Mouse (Mus musculus) thymus, postnatal 25 days (tissue): ENCODE measurements around the gene Fam19a1.
"Not testable (repeated sequence)": the region's sequence is repeated elsewhere in the genome, so short reads cannot be mapped to it uniquely, and the experiment has no call there.

Source experiments
- DNase-seq: peaks from one replicate; pipeline ENCODE4 v3.0.0; 2022

The Fam19a1 gene

DNA sequence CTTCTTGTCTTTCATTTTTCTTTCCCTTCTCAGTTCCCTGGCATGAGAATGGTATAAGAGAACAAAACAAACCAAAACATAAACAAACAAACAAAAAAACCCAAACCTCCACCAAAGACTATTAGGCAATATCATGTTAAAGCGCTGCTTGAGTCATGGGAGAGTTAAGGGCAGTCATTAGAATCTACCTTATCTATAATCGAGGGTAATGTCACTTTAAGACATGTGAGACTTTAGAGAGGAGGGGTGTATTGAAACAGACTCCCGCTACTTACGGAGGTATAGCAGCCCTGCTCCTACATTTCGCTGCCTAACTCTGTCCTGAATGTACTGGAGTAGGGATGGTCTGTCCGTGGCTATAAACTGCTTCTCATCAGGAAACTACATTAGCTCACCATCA is at the start of gene Fam19a1:
TSS of gene Fam19a1 (plus strand) at position 301 of the 400 bp plus-strand sequence.
- DNase-seq: no peak

DNA sequence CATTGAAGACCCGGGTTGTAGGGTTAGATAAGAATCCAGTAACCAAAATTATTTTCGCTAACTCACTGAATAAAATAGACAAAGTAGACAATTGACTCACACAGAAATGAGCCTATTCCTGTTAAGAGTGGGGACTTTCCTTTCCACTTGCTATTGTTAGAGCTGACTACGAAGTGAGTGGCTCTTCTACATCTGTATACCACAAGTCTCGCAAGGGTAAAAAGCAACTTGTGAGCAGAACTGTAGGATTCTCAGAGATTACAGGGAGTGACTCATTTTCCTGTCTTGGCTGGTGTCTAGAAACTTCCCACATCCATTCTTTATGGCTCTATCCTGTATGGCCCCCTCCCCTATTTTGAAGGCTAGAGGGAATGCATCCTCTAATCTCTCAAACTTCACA is 41.9 kb upstream of the Fam19a1 start:
- no peak for DNase-seq

DNA sequence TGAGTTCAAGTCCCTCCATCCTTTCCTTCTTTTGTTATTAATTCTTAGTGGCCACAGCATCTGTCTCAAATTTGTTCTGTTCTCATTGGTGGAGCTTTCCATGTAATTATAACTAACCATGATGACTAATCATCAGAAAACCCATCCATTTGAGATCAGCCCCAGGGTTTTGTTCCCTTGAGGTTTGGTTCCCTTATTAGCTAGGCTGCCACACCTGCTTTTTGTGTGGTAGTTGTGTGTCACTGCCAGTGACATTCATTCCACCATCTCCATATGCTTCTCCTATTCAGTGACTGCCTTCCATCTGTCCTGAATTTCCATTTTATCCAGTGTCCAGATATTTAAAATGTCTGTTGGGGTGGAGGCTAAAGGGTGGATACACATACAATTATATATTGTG is 41.4 kb upstream of the Fam19a1 start:
- no peak for DNase-seq

DNA sequence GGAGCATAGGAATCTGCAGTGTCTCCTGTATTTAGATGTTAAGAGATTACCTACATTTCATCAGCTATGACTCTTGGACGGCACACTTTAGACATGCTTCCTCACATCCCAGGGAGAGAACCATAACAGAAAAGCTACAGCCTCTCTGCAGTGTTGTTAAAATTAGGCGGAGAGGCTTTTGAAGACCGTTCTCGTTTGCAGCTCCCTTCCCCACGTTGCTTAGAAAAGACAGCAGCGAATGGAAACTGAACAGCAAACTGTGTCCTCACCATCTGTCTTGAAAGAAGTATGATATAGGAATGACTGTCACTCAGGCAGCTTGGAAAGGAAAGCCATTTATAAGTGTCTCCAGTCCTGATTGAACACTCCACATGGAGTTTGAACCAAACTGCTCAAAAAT is 23.0 kb upstream of the Fam19a1 start:
- DNase-seq: no peak

DNA sequence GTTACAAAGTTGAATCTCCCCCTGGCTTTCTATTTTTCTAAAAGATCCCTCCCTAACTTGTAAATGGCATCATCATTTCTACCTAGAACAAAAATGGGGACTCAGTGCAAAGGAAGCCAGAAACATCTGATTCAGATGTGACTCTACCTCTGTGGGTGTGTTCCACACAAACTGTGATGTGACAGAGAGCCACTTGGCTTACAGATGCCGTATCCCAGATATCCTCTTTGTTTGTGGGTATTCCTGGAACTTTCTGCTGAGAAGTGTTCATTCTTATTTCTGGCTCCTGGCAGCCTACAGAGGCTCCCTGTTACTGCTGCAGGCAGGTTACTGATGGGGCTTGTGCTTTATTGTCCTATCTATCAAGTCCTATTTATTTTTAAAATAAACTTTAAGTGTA is 19.2 kb upstream of the Fam19a1 start:
- DNase-seq: no peak

DNA sequence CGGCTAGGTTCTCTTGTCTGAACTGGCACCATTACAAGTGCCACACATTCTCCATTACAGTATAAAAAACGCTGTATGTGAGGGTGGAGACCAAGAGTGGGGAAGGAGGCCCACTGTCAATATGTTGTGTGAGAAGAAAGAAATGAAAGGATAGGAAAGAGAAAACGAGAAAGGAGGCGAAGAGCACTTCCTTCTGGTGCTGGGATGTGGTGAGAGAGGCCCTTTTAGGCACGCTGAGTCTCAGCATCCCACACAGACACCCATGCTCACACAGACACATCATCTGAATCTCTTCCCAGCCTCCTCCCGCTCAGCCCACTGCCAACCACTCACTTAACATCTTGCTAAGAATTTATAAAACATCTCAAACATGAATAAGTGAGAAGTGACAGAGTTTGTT is 14.7 kb upstream of the Fam19a1 start:
- no peak for DNase-seq

DNA sequence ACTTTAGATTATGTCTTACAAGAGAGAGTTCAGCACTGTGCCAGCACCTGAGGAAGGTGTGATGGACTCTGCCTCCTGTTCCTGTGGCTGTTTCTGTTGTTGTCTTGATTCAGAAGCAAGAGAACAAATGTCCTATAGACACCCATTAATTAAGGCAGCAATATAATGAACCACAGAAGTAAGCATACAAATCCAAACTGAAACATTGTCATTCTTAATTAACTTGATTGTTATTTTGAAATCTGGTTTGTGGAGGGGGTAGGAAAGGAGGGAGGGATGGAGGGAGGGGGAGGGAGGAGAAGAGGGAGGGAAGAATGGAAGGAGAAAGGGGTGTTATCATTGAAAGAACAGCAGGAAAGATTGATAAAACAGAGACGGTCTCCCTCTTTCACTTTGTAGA is 1.3 kb upstream of the Fam19a1 start:
- no peak for DNase-seq

DNA sequence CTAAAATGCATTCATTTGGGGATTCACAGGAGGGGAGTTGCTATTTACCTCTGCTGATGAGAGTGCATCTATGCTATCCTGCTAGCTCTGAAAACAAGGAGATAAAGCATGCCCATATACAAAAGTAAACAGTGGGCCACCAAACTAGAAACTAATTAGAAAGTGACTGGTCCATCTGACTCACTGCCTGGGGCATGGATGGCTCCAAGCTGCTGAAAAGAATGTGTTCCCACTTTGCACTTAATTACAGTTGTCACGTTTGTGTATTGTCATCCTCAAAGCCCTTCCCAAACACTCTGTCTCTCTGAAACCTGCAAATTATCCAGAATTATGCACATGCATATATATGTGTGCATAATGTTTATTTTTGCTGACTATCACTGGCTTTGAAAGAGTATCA is 1.2 kb downstream of the Fam19a1 start:
- no peak for DNase-seq

DNA sequence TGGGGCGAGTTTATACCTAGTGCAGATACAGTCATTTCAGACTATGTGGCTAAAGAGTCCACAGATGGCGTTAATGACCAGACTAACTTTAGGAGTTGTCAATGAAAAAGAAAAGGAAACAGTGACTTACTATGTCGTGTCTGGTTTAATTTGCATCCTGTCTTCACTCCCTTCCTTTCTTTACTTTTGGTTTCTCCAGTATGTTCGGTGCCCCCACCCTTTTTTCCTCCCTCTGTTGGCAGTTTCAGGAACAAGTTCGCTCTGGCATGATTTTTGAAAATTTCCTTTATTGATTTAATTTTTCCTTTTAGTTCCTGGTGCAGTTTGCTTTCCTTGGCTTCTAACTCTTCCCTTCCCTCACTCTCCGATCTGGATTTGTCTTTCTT is 3.2 kb downstream of the Fam19a1 start:
- no peak for DNase-seq

DNA sequence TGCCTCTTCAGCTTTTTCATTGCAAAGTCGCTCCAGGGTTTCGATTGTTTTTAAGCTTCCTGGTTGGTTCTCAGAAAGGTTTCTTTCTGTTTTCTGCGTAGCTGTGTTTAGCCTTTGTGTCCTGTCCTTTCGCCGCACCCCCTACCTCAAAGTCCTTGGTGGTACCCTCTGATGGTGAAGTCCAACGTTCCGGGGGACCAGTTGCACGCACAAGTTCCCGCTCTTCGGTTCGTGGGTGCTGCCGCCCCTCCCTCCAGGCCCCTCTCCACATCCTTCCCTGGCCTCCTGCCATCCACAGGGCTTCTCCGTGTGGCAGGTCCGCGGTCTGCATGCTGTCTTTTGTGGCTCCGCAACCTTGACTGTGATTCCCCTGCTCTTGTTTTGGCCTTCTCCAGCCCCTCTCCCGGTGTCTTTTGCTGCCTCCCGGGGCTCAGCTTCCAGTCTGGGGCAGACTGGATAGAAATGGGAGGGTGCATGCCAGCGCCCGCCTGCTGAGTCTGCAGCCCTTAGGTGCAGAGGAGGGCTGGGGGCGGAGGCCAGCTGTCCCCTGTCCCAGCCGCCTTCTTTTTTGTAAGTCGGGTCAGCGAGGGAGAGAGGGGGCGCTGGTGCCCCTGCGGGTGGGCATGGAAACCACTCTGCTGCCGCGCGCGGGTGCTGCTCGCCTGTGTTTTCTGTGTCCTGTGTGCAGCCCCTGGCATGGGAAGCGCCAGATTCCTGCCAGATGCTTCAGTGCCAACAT is 3.7 kb downstream of the Fam19a1 start:
- no peak for DNase-seq

DNA sequence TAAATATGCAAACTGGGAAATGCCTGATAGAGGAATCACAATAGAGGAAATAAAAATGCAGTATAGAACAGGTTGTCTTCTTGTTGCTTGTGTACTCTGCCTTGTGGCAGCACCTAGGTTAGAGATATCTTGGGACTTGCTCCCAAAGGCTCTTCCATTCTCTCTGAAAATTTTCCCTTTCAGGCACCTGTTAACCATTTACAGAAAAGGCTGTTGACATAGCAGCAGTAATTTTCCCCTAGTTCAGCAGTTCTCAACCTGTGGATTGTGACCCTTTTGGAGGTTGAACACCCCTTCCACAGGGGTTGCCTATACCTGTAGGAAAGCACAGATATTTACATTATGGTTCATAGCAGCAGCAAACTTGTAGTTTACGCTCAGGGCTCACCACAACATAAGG is 30.4 kb downstream of the Fam19a1 start:
- DNase-seq: no peak

DNA sequence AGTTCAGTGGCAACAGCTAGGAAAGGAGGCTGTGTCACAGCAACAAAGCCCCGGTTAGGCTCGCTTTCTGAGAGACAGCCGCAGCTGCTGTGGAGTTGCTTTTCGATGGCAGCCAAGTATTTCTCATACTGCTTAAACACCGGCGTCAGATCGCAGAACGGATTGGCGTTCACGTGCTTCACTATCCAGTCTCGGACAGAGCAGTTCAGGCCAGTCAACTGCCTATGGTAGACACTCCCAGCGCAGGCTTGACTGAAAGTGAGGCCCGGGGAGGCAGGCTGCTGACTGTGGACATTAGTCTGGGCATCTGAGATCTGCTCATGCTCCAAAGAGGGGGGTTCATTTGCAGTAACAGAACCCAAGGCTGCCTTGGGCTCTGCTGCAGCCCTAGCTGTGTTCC is 52.4 kb downstream of the Fam19a1 start:
- no peak for DNase-seq

DNA sequence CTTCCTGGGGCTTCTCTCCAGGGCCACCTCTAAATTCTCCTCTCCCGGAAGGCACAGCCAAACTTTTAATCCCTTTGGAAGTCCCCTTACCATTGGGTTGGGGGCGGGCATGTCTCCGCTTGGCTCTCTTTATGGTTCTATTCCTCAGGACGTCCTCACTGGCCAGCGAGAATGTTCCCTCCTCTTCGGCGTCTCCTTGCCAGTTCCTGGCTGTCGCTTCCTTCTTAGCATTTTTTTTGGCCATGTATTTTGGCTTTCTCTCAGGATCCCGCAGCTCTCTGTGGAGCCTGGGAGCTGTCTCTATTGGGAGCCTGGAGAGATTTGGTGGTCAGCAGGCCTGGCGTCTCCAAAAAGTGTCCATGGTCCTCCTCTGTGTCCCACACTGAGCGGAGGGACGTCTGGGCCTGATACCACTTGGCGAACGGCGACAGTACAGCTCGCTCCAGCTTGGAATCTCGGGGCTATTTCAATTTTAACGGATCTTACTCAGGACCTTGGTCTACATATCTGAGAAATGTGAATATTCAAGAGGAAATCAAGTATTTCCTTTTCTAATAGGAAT is 52.9 kb downstream of the Fam19a1 start, which contains the start of gene 1700123L14Rik:
TSS of gene 1700123L14Rik (minus strand) at position 426 of the 562 bp plus-strand sequence.
- no peak for DNase-seq

DNA sequence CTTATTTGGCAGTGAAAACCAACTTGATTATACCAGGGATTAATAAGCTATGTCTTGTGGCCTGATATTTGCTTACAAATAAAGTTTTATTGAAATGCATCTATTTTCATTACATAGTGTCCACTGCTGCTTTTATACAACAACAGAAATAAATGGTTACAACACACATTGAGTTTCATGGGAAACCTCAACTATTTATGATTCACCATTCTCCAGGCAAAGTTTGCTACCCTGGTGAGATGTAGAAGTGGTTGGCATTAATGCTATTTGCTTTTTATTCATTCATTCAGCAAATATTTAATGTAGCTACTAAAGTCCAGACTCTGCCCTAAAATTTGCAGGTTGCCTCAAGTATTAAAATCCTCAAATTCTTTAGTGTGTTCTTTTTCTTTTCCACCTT is 54.1 kb downstream of the Fam19a1 start:
- no peak for DNase-seq

DNA sequence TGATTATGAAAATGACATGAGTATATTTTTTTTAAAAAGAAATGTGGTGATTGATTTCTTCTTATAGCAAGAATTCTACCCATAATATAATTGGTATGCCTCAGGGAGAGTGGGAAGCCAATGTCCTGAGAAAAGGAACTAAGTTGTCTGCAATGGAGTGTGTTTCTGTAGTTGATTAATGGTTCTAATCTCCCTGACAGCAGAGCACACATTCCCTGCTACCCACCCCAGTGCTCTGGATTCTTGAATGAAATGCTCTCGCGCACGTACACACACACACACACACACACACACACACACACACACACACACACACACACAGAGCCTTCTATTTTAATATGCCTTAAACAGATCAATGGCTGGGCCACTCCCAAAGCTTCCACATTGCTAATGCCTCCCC is 60.7 kb downstream of the Fam19a1 start:
- DNase-seq: no peak

DNA sequence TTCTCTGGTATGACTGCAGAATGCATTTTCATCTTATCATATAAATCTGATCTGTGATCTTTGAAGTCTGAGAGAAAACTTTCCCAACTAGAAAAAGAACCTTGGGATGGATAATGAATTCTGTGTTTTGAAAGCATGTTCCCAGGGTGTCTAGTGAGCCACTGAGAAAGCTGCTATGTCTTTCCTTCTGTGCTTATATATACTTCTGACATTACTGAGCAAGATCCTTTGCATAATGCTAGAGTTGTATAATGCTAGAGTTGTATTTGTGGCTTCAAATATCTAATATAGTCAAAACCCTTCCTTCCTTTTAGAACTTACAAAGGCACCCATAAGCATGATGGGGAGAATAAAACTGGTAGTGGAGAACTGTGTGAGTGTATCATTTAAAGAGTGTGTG is 65.6 kb downstream of the Fam19a1 start:
- DNase-seq: no peak

DNA sequence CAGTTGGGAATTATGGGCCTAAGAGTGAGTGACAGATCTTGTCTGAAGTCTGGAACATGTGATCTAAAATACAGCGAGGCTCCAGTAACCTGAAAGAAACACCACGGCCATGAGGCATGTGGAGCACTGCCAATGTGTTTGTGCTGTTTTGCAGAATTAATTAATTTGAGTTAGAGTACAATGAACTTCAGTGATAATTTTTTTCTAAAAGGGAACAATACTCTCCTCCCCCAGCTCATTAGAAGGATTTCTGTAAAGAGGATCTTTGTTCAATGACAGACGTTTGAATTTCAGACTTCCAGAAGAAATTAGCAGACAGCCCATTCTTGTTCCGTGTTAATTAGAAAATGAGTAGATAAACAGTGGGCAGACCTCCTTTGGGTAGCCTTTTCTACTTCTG is 70.4 kb downstream of the Fam19a1 start:
- no peak for DNase-seq

DNA sequence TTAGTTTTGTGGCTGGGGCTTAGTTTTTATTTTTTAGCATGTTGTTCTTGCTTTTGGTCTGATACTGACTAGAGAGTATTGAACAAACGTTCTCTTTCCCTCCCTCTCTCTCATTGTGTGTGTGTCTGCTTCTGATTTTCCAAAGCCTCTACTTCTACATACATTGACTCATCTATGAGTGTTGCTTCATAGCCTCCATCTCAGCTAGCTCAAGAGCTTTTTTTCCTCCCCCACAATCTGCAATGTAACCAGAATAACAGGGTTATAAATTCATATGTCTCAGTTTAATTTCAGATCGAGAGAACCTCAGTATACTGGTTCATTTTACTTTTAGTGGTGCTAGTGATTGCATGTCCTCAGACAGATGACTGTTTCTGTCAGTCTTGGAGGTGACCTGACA is 73.6 kb downstream of the Fam19a1 start:
- no peak for DNase-seq

DNA sequence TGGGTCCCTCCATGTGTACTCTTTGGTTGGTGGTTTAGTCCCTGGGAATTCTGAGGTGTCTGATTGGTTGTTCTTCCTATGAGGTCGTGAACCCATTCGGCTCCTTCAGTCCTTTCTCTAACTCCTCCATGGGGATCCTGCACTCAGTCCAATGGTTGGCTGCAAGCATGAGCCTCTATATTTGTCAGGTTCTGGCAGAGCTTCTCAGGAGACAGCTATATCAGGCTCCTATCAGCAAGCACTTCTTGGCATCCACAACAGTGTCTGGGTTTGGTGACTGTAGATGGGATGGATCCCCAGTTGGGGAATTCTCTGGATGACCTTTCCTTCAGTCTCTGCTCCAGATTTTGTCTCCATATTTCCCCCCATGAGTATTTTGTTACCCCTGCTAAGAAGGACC is 86.0 kb downstream of the Fam19a1 start:
- DNase-seq: not testable (repeated sequence)

DNA sequence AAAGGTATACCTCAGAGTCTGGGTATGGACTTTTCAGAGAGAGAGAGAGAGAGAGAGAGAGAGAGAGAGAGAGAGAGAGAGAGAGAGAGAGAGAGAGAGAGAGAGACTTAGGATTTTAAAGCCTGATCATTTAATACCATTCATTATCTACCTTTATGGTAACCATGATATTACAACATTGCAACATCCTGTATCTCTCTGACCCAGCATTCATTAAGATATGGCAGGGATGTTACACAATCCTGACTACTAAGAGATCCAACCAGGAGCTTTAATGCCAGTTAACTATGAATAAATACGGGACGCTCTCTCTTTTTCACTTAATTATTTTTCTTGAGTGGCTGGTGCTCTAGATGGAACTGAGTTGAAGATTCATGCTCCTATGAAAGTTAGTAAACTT is 92.4 kb downstream of the Fam19a1 start:
- DNase-seq: no peak

DNA sequence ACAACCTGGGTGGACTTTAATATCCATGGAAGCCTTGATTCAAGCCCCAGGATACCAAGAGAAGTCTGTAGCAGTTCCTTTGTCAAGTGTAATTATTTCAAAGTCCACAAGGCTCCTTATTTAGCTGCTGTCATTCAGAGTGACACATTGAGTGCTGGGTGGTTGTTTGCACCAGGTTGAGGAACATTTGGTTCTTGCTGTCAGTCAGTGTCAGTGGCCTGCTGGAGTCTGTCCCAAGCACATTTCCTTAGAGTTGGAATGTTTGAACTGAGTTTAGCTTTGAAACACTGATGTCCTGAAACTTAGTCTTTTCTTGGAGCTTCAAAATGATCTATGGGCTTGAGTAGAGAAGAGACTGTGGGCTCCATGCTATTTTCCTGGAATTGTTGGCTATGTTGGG is 121.9 kb downstream of the Fam19a1 start:
- DNase-seq: no peak

DNA sequence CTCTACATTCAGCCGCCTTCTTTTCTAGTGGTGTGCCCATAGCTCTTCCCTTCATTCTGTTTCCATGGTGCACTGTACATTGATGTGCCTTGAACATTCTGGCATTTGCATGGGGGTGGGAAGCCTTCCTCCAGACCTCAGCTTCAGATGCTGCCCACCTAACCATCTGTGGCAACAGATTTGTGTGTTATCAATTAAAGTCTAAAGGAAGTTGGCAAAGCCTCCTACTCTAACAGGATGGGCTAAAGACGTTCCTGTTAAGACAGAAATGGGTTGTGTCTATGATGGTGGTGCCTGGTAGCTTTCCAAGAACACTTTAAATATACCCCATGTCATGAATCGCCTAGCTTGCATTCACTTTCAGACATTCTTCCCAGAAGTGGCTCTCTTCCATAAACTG is 131.4 kb downstream of the Fam19a1 start:
- no peak for DNase-seq

DNA sequence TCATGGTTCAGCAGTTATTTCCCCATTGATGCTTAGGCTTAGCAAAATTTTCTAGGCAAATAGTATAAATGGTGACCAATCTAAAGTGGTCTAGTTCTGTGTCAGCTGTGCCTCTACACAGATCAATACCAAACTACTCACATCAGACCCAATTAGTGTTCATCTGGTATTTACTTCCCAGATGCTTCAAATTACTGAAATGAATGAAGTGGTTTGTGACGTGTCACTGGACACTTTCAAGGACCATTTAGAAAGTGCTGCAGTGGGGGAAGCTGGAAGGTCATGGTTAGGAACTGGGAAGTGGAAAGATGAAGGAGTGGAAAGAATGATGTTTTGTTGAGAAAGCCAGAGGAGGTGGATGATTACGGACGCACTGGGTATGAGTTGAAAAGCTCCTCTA is 139.0 kb downstream of the Fam19a1 start:
- no peak for DNase-seq

DNA sequence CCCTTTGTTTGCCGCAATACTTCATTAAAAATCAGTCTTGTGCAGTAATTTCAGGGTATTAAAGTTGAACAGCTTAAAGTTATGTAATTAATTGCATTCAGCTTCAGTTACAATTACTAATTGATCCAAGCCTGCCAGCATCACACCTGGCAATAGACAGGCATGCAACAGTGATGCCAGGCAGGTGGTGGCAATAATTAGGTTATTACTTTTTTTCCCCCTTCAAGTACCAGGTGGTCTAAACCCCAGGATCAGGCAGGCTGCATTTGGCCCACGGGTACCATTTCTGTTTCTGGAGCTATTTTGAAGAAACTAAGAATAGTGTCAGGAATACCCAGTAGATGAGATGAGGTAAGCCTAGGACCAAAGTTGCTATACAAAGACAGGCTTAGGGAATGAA is 141.9 kb downstream of the Fam19a1 start:
- no peak for DNase-seq

DNA sequence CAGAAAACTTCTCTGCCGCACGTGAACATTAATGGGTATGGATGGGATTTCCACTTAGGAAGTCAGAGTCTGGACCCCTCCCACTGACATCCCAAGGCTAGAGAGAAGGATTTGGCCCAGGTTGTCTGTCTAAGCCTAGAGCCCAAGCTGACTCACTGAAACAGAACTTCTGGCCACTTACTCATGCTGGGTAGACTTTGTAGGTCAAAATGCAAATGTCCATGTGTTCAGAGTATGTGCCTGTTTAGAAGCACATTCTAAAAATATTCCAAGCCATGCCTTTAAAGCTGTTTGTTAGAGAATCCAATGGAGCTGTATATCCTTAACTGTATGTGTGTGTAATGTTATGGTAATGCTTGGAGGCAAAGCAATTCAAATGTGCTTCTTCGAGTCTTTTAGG is 145.7 kb downstream of the Fam19a1 start:
- no peak for DNase-seq
